Mouse (Mus musculus) liver, adult (tissue): ENCODE measurements around the gene Gen1.

ENCODE experiments used
- GATA4 ChIP-seq: IDR thresholded peaks from 2 replicates; pipeline ENCODE4 v1.6.1; 2014; ENCODE audit warnings: mild to moderate bottlenecking, low read length; ENCODE audit not compliant: insufficient replicate concordance

Gene Gen1

GRCm38 (mm10) chr12:11206321-11206720 is 59.3 kb downstream of the Gen1 start:
- no peak for TF ChIP-seq GATA4

DNA sequence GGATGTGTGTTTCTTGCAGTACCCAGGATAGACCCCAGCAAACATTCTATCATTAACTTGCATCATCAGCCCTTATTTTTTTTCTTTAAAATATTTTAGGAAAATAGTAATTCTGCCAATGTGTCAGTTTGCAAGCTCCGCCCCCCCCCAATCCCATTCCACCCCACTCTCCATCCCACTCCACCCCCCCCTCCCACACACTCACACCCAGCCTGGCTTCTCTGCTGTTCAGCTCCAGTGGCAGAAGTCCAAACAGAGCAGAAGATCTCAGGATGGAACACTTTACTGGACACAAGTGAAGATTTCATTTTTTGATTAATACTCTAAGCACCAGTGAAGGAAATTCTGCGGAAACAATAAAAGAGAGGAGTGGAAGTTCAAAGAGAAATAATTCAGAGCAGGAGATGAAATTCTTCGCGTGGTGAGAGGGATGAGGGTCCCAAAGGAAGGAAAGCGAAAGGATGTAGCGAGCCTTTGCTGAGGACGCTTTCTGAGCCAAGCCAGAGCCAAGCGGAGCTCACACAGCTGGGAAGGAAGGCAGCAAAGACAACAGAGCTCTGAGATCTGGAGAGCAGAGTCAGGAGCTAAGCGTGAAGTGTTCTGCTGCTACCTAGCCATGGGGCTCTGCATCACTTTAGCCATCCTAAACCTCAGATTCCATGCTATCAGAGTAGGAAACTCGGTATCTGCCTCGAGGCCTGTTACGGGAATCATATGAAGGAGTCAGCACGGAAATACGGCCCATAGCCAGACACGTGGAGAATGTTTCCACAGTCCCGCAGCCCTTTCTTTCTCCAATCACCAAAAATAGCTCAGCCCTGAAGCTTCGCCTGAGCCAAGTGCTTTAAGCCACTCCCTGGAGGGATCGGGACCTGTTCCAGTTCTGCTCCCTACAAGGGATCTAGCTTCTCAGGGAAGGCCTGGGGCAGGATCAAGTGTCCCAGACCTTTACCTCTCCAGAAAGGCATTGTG is 61.6 kb downstream of the Gen1 start:
- peak; percentile 86; the same call in 1 of the 2 replicates for TF ChIP-seq GATA4

DNA sequence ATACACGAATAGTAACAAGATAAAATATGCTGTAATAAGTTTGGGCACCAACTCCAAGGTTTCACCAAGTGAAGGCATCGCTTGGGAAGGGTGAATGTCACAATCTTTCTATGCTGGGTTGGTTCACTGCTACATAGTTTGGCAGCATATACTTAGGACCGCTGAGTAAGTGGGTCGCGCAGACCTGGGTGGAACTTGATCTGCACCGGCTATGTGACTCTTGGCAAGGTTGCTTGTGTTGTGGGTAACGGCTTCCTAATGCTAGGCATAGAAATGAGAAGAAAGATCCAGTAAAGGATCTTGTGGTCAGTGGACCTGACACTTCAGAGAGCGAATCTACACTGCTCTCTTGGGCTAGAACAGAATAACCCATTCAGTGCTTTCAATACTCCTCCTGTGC is 63.1 kb downstream of the Gen1 start:
- no peak for TF ChIP-seq GATA4

DNA sequence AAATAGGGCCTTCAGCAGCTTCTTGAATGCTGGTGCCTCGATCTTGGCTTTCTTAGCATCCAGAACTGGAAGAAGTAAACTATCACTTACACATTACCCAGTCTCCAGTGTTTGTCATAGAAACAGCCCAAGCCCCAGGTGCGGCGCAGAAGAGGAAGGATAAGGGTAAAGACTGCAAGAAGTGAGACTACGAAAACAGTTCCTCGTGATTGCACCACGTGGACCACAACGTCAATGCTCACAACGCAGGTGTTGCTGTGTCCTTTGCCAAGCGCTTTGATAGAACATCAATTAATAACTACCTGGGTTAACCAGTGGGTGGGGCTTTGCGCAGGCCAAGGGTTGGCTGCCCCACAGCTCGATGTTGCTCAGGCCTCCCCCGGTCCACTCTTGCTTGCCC is 64.9 kb downstream of the Gen1 start:
- TF ChIP-seq GATA4 = no peak

DNA sequence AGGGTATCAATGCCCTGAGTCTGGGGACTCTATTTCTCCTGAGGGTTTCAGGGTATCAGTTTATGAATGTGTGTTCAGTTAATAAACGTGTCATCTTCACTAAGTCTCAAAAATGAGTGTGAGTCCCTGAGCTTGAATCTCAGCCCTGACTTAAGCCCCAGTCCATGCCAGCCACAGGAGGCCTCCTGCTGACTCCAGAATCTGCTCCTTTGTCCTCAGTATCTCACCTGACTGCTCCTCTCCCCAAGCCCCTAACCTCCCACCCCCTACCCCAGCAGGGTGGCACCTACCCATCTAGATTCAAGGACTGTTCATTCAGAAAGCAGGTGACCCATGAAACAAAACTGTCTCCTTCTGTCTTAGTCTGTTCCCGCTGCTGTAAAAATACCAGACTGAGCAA is 67.0 kb downstream of the Gen1 start:
- TF ChIP-seq GATA4 = no peak

GRCm38 (mm10) chr12:11198026-11198425 is 67.6 kb downstream of the Gen1 start:
- peak; percentile 88 for TF ChIP-seq GATA4

DNA sequence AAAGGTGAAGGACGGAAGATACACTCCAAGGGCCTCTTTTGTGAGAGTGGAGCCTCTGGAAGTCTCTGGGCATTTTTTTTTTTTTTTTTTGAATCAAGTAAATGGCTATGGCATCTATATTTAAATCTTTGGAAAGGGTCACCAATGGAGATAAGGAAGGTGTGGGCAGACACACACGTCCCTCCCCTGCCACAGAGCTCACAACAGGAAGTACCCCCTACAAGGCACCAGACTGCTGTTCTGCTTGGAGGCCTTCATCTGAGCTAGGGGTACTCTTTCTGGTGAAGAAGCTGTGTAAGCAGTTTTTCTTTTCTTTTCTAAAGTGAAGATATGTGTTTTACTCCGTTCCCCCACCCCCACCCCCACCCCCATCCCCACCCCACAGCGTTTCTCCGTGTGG is 68.8 kb downstream of the Gen1 start:
- no peak for TF ChIP-seq GATA4

- TF ChIP-seq GATA4 = no peak
These were observed 69.4 kb downstream of the Gen1 start for GRCm38 (mm10) chr12:11196142-11196597.

GRCm38 (mm10) chr12:11195031-11195430 is 70.6 kb downstream of the Gen1 start:
- no peak for TF ChIP-seq GATA4
